Mouse (Mus musculus) thymus, postnatal 10 days (tissue): ENCODE data around the gene Coro1c.

Experiments
- DNase-seq, 2 experiments: peaks; one replicate each; pipeline ENCODE4 v3.0.0; 2021; ENCODE audit warnings: low spot score in 2 of 2

Coro1c gene

DNA sequence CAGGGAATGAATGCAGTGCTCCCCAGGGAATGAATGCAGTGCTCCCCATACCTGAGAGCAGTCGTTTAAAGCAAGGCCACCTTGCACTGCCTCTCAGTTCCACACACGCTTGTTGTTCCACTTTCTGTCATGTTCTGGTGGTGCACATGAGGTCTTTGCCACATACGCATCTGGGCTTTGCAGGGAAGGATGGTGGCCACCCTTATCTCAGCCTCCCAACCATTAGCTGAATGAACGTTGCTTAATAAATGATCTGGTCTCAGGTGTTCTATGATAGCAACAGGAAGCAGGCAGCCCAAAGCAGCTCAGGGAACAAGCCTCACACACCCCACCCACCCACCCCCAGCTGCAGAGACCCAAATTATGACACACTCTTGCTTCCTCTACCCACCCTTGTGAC, 16.1 kb upstream of the Coro1c start:
- DNase-seq: no peak

DNA sequence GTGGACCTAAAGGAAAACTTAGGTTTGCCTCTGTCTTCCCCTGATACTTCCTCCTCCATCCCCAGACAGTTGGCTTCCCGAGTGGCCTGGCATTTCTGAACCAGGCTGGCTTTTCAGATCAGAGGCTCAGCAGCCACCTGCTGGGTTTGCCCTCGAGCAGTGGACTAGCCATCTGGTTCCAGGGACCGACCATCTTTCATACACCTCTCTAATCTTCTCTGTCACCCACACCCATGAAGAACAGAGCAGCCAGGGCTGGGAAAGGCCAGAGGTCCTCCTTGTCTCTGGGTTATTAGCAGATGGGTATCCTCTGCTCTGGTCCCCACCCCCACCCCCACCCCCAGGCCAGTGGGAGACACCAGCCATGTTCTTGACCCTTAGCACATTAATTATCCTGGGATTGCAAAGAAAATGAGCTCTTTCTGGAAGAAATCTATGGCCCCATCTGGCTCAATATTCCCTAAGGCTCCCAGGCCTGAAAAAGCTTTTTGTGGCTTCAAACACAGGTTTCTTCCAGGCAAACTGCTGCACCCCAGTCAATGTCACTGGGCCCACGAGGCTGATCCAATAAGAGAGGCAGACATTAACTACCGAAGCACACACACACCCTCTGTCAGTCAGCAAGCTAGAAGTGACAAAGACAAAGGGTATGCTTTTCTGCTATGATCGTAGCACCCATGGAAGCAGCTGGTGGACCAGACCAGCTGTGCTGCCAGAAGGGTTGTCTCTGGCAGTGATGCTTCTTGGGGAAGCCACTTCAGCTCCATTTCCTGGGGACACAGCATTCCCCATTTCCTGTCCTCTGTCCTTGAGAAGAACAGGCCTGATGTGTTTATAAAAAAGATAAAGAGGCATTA, 13.0 kb upstream of the Coro1c start:
- no peak for DNase-seq

DNA sequence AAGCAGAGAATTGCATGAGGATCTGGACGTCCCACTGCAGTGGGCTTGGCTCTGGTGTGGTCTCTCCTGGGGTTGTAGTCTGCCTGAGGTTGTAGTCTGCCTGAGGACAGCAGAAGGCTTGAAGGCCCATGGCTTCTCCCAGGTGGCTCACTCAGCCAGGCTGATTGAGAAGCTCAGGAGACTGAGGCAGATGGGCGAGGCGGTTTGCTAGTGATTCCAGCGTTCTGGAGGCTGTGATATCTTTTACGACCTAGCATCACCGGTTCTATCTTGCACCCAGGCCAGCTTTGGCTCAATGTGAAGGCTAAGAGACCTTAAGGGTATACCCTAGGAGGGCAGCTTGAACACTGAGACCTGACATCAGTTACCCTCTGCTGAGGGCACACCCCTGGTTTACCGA, 10.5 kb upstream of the Coro1c start:
- DNase-seq: no peak

DNA sequence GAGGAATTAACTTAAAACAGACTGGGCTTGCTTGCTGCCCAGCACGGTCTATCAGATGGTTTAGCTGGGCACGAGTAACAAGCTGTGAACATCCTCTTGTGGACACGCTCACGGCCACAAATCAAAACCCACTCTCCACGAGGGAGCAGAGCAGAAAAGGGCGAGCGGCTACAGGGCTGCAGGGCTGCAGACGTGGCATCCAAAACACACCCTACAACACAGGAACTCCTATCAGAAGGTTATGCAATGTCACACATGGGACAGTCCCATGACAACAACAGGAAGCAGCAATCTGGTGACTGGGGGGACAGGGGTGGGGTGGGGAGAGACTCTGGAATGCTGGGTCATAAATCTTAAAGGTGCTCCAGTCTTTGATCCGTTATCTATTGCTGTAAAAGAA, 10.1 kb upstream of the Coro1c start:
- no peak for DNase-seq

DNA sequence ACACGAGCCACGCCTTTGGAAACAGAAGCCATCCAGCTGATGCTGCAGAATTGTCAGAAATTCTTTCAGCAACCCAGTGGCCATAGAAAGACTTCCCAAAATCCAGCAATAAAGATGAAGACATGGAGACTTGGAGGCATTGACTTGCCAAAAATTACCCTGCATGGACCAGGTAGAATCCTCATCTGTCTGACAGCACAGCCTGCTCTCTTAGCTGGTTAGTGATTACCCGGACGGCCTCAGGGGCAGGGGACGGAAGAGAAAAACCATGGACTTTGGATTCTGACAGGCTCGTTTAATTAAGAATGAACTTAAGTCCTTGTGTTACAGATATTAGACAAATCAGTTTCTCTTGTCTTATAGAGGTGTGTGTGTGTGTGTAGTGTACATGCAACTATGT, 2.1 kb upstream of the Coro1c start:
- DNase-seq: no peak

DNA sequence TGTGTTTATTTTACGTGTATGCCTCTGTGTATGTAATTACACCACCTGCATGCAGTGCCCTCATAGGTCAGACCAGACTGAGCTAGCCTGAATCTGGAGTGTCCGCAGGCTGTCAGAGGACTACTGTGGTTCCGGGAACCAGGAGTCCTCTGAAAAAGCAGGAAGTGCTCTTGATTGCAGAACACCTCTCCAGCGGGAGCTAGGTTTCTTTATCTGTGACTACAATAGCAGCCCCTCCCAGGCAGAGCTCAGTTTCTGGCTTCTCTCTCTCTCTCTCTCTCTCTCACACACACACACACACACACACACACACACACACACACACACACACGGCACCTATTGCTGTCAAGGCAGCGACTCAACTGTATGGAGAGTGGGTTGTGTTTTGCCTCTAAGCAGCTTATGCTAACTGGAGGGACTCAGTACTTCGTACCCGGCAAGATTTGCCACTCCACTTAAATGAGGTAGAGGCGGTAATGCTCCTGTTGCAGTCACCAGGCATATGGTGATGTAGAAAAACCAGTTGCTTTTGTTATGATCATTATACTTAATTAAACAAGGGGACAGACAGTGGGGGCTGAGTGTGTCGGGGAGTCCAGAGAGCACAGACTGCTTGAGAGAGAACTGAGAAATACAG, 1.6 kb upstream of the Coro1c start:
- no peak for DNase-seq

DNA sequence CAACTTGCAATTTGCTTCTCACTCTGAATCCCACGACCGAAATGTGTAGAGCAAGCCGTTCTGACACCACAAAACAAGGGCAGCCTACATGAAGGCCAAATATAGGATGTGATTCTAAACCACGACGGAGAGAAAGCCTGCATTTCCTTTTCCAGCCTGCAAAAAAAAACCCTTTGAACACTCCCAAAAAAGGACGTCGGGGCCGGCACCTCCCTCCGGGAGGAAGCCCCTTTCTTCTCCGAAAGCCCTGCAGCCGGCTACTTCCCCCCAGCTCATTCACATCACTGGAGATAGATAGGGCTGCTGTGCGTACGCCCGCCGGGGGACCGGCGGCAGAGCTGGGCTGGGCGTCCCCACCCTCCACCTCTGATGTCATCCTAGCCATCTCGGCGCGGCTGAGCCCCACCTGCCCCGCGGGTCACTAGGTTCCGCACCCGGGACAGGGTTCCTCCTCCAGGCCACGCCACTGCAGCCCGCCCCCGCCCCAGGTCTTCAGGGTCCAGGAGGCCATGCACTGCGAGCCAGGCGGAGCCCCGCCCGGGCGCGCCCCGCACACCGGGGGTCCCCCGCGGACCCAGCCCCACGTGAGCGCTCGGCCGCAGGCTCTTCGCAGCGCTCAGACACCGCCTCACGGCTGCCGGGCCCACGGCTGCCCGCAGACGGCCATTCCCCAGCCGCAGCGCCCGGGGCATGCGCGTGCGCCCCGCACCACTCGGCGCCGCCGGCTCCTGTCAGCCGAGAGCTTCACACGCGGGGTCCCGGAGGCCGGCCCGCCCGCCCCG, 581 bp downstream of the Coro1c start:
- DNase-seq: peak; percentile 49 to 57

DNA sequence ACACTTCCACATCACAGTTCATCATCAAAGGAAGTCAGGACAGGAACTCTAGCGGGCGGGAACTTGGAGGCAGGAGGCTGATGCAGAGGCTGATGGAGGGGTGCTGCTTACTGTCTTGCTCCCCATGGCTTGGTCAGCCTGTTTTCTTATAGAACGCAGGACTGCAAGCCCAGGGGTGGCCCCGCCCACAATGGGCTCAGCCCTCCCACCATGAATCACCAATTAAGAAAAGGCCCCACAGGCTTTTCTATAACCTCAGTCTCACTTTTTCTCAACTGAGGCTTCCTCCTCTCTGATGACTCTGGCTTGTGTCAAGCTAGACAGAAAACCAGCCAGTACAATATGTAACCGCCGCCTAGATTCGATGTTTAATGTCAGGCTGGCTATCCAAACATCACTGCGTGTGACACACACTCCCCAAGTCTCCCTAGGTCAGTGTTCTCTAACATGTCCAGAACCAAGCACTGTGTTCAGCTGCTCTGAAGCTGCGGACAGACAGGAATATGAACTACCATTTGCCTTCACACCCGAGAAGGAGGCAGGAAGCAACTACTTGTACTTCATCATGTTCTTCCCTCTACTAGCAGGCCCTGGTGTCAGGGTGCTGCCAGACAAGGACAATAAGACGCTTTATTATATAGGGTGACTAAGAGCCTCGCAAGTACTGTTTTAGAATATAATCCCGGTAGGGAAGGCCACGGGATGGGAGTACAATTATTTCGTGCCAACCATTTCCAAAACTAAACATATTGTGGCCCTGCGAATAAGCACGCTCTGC, 1.4 kb downstream of the Coro1c start:
- DNase-seq: peak in 1 of 2 experiments; percentile 8

DNA sequence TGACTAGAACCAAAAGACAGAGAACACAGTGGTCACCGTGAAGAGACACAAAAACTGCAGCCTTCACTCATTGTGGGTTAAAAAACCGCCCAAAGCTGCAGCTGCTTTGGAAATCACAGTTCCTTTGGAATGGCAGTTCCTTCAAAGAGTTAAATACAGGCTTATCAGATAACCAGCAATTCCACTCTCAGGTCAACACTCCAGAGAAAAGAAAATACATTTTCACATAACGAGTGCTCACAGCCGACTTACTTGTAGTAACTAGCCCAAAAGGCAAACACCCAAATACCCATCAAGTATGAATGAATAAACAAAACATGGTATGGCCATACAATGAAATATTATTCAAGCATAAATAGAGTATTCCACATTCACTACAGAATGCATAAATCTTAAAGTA, 3.6 kb downstream of the Coro1c start:
- DNase-seq: no peak

DNA sequence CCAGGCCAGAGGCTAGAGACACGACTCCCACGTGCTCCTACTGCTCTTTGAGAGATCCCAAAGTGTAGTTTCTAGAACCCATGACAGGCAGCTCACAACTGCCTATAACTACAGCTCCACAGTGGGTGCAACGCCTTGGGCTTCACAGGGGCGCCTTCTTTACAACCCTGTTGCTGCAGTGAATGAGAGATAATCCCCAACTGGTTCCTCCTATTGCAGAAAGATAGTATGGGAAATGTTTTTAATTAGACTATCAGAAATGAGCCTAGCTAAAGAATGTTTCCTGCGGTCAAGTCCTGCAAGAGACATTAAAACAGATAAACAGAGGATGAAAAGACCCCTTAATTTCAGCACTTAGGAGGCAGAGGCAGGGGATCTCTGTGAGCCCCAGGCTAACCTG, 5.6 kb downstream of the Coro1c start:
- DNase-seq: no peak

DNA sequence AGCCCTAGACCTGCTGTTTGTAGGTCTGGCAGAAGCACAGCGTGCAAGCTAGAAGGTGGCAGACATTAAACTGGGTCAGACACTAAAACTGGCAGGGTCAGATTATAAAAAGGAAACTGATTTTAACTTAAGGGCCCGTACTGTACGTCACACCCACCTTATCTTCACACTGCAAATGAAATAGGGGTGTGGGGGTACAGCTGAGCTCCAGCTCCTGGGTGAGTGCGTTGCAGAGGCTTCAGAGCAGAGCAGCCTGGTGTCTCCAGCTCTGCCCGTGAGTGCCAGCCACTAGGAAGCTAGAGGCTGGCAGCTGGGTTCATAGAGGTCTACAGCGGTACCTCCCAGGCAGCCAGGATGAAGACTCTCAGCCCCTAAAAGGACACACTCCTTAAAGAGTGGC, 6.5 kb downstream of the Coro1c start:
- no peak for DNase-seq

DNA sequence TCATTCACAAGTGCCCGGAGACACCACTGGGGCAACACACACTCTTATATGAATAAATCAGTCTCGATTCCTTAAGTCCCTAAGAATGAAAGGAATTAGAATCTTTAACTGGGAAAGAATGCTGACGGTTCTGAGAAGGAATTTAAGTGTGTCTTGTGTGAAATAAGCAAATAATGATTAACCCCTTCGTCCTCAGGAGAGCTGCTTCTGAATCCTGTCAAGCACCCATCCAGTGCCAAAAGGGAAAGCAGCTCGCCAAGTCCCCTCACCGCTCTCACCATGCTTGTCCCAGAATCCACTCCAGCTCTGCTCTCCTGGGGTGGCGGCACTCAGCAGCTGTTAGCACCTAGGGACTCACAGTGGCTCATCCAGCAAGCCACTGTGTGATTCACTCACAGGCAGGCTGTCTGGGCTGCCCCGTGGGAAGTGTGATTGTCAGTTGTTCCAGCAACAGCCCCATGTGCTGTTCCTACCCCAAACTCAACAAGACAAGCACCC, 7.4 kb downstream of the Coro1c start:
- no peak for DNase-seq

DNA sequence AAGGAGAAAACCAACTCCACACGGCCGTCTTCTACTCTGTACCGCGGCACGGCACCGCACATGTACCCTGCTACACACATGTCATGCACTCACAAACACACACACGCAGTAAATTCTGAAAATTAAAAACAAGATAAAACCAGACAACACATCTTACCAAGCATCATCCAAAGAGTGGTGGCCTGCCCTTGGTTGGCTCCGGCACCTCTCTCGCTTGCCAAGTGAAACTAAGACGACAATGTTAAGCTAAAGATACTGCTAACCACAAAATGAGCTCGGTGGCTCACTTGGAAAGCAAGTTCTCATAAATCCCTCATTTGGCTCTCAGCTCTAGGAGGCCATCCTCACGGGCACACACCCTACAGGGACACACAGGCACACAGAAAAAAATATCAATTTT, 9.0 kb downstream of the Coro1c start:
- no peak for DNase-seq

DNA sequence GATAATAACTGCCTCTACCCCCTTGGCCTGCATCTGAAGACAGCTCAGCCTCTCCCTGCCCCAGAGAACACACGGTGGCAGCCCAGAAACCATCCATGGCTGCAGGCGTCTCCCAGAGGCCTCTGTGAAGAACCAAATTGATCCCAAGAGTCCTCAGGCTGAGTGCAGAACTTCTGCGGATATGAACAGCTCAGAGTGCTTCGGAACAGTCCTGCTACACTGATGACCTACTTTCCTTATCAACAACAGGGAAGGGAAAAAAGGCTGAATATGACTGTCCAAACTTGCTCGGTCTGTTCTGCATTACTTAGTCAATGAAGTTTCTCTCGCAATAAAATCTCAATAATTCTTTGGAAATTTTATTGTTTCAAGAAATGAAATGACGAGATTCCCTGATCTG, 16.6 kb downstream of the Coro1c start:
- no peak for DNase-seq

DNA sequence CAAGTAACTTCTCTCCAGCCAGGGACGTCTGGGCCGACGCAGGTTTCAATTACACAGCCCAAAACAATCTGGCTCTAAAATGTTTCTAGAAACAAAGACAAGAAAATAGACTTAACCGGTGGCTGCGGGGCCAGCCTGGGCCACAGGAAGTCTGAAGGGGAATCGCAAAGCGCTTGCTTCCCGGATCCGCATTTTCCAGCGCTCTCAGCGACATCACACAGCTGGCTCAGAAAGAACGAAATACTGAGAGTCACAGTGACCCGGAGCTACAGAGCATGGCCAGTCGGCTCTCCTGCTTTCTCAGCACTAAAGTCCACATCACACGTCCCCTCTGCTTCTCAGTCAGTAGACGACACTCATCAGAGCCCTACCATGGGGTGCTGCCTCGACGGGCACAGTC, 17.7 kb downstream of the Coro1c start:
- no peak for DNase-seq

DNA sequence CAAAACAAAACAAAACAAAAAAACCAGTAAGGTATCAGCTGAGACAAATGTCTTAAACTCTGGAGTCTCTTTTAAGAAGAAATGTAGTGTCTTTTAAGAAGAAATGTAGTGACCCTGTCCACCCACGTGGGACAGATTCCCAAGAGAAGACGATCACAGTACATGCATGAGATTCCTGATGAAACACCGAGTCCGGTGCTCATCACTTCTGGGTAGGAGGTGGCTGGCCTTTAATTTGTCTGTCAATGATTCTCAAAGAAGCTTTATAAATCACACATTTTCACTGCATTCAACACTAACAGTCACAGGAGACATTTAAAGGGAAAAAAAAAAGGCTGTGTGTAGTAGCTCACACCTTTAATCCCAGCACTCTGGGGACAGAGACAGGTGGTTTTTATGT, 18.6 kb downstream of the Coro1c start:
- DNase-seq: no peak

DNA sequence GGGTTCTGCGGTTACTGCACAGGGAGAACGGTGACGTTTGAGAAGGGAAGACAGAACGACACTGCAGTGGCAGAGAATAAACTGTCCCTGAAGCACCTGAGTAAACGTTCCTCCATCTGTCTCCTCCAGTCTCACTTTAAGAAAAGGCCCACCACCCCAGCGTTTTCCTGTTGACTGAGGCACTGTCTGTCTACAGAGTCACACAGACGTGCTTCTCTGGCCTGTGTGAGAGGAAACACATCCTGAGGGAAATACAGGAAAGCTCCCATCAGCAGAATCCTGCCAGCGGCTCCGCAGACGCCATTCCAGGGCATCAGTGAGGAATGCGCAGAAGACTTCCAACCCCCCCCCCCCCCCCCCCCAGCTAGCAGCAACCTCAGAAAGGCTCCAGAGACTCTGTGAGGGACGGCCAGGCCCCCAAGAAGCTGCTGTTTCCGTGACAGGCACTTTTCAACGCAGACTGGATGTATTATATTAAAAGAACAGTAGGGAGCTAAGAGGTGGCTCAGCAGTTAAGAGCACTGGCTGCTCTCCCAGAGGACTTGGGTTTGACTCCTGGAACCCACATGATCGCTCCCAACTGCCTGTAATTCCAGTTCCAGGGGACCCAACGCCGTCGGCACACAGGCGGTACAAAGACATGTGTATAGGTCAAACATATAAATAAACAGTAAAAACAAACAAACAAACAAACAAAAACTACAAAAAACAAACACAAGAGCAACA, 19.2 kb downstream of the Coro1c start:
- no peak for DNase-seq

DNA sequence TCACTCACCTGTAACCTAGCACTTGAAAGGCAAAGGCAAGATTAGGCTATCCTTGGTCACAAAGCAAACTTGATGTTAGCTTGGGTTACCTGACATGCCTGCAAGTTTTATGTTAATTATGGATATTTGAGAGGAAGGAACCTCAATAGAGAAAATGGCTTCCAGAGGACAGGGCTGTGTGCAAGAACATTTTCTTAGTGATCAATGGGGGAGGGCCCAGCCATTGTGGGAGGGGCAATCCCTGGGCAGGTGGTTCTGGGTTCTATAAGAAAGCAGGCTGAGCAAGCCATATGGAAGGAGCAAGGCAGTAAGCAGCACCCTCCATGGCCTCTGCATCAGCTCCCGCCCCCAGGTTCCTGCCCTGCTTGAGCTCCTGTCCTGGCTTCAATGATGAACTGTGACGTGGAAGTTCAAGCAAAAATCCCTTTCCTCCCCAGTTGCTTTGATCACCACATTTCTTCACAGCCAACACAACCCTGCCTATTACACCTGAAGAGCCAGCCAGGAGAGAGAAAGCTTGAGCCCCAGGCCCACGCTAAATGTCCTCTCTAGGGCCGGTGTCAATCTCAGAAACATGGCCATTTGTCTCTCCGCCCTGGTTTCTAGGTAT, 20.3 kb downstream of the Coro1c start:
- no peak for DNase-seq

DNA sequence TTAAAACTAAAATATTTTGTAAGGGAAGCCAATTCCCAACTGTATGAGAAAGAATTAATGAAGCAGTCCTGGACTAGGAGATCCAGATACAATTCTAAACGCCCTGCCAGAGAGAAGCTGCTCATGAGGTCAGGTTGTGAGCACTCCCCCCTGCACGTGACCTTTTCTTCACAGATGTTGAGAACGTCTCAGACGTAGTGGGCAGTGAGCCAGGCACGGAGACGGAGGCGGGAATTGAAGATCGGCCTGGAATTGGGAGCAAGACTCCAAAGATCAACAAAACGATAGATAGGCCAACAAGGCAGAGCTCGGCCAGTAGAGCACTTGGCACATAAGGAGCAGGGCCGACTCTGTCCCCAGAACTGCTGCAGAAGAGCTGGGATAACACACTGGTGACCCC, 21.4 kb downstream of the Coro1c start:
- DNase-seq: no peak

DNA sequence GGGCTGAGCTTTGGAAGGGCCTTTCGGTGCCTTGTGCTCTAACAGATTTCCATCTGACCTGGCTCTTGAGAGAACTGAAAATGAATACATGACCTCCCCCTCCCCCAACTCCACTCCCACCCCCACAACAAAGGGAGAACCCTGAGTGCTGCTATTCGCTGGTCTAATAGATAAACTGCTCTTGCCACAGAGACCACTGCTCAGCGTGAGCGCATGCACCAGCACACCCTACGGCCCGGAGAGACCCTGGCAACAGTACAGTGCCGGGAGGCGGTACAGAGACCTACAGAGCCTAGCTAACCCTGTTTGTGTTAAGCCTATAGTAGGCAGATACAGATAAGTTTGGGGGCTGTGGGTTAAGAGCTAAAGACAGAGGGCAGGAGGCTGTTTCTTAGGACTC, 22.9 kb downstream of the Coro1c start:
- DNase-seq: no peak

DNA sequence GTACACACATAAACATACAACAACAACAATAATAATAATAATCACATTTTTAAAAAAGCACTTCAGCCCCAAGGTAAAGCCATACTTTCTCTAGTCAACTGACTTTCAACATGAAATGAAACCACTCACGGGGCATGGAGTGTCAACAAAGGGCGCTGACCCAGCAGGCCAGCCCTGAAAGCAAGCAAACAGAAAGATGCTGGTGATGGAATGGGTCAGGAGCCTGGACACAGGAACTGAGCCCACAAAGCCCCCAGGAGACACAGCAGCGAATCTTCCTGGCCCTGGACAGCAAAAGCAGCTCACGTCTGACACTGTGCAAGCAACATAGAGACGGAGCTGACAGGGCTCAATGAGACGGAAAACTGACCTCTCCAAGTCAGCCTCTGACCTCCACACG, 23.8 kb downstream of the Coro1c start:
- DNase-seq: no peak
